Mouse (Mus musculus): ENCODE measurements around the gene Nek5. TPM values are rescaled to one million over a fixed set of nuclear protein-coding genes. Genes with fewer than 3 reads are reported as not detected.
"Not testable (repeated sequence)": the region's sequence is repeated elsewhere in the genome, so short reads cannot be mapped to it uniquely, and the experiment has no call there.

Gene Nek5
- total and polyA plus RNA-seq, 2 experiments = 0.10 to 0.28 TPM

GRCm38 (mm10) chr8:22143764-22144491 lies 19.1 kb upstream of the Nek5 start:
- no peak overlapping the region for H3K27ac ChIP-seq (replicated peaks; ENCODE audit: insufficient read depth, low read depth, low read length)
- TF ChIP-seq POLR2A (IDR thresholded peaks at IDR 0.05; ENCODE audit: extremely low read depth, insufficient read depth, low read length) = no peak
- TF ChIP-seq CTCF (IDR thresholded peaks at IDR 0.05; ENCODE audit: low read depth, low read length) = no peak

GRCm38 (mm10) chr8:22142592-22142991 lies 17.7 kb upstream of the Nek5 start:
- no peaks in the 10 kb centered on the region for H3K79me2 ChIP-seq (ENCODE audit: control insufficient read depth, insufficient read depth, low read length)
- WGBS = 93% methylated on average over 4 of the region's 4 CpGs
- no peak for TF ChIP-seq POLR2A (IDR thresholded peaks at IDR 0.05; ENCODE audit: extremely low read depth, insufficient read depth, low read length)
- no peak for TF ChIP-seq CTCF (IDR thresholded peaks at IDR 0.05; ENCODE audit: low read depth, low read length)
- no peaks in the 10 kb centered on the region for H3K27me3 ChIP-seq (ENCODE audit: control insufficient read depth, insufficient read depth, low read length)
- DNase-seq (ENCODE audit: extremely low read depth, low read depth, low spot score) = no peak
- H3K4me1 ChIP-seq (ENCODE audit: control insufficient read depth, insufficient read depth, low read length) = peaks cover 4% of the 10 kb centered on the region; the same call in 1 of the 2 replicates
- H3K27ac ChIP-seq (replicated peaks; ENCODE audit: insufficient read depth, low read depth, low read length) = no peak overlapping the region
- H3K9ac ChIP-seq (ENCODE audit: low read depth, low read length) = no peak overlapping the region
- no peak overlapping the region for H3K4me3 ChIP-seq (ENCODE audit: insufficient read depth, low read depth, low read length)
- H3K36me3 ChIP-seq (ENCODE audit: control insufficient read depth, insufficient read depth, low read length) = no peaks in the 10 kb centered on the region

More at GRCm38 (mm10) chr8:22143764-22144491, 19.1 kb upstream of the Nek5 start:
- H3K9ac ChIP-seq (ENCODE audit: low read depth, low read length) = no peak overlapping the region
- no peaks in the 10 kb centered on the region for H3K27me3 ChIP-seq (ENCODE audit: control insufficient read depth, insufficient read depth, low read length)
- DNase-seq (ENCODE audit: extremely low read depth, low read depth, low spot score) = no peak
- H3K4me3 ChIP-seq (ENCODE audit: insufficient read depth, low read depth, low read length) = no peak overlapping the region
- 82% methylated on average over 1 of the region's 1 CpGs for WGBS
- peaks cover 4% of the 10 kb centered on the region; the same call in 1 of the 2 replicates for H3K4me1 ChIP-seq (ENCODE audit: control insufficient read depth, insufficient read depth, low read length)
- H3K79me2 ChIP-seq (ENCODE audit: control insufficient read depth, insufficient read depth, low read length) = no peaks in the 10 kb centered on the region
- H3K36me3 ChIP-seq (ENCODE audit: control insufficient read depth, insufficient read depth, low read length) = no peaks in the 10 kb centered on the region

GRCm38 (mm10) chr8:22141836-22142385 lies 17.1 kb upstream of the Nek5 start:
- H3K4me3 ChIP-seq (ENCODE audit: insufficient read depth, low read depth, low read length) = no peak overlapping the region
- TF ChIP-seq CTCF (IDR thresholded peaks at IDR 0.05; ENCODE audit: low read depth, low read length) (no peak), POLR2A (IDR thresholded peaks at IDR 0.05; ENCODE audit: extremely low read depth, insufficient read depth, low read length) (no peak)
- H3K27me3 ChIP-seq (ENCODE audit: control insufficient read depth, insufficient read depth, low read length) = no peaks in the 10 kb centered on the region
- DNase-seq (ENCODE audit: extremely low read depth, low read depth, low spot score) = no peak
- H3K27ac ChIP-seq (replicated peaks; ENCODE audit: insufficient read depth, low read depth, low read length) = no peak overlapping the region
- no peaks in the 10 kb centered on the region for H3K79me2 ChIP-seq (ENCODE audit: control insufficient read depth, insufficient read depth, low read length)
- no peaks in the 10 kb centered on the region for H3K36me3 ChIP-seq (ENCODE audit: control insufficient read depth, insufficient read depth, low read length)
- H3K9ac ChIP-seq (ENCODE audit: low read depth, low read length) = no peak overlapping the region
- H3K4me1 ChIP-seq (ENCODE audit: control insufficient read depth, insufficient read depth, low read length) = peaks cover 4% of the 10 kb centered on the region; the same call in 1 of the 2 replicates
- 77% methylated on average over 4 of the region's 4 CpGs for WGBS

- not testable (repeated sequence) for H3K4me3 ChIP-seq (ENCODE audit: insufficient read depth, low read depth, low read length); H3K9ac ChIP-seq (ENCODE audit: low read depth, low read length); H3K4me1 ChIP-seq (ENCODE audit: control insufficient read depth, insufficient read depth, low read length); H3K36me3 ChIP-seq (ENCODE audit: control insufficient read depth, insufficient read depth, low read length); H3K27me3 ChIP-seq (ENCODE audit: control insufficient read depth, insufficient read depth, low read length); H3K79me2 ChIP-seq (ENCODE audit: control insufficient read depth, insufficient read depth, low read length)
- WGBS = 58% methylated on average over 9 of the region's 9 CpGs
- DNase-seq (ENCODE audit: extremely low read depth, low read depth, low spot score) = peak; percentile 94
- H3K27ac ChIP-seq (replicated peaks; ENCODE audit: insufficient read depth, low read depth, low read length) = peak overlapping the region; percentile 56; the same call in 1 of the 2 replicates
Observed at GRCm38 (mm10) chr8:22136462-22136861, 11.6 kb upstream of the Nek5 start.

GRCm38 (mm10) chr8:22134750-22135135 lies 9.9 kb upstream of the Nek5 start:
- no peak for DNase-seq (ENCODE audit: extremely low read depth, low read depth, low spot score)
- Histone ChIP-seq H3K4me1 (ENCODE audit: control insufficient read depth, insufficient read depth, low read length) (no peaks in the 10 kb centered on the region), H3K4me3 (ENCODE audit: insufficient read depth, low read depth, low read length) (no peak overlapping the region), H3K36me3 (ENCODE audit: control insufficient read depth, insufficient read depth, low read length) (no peaks in the 10 kb centered on the region), H3K27me3 (ENCODE audit: control insufficient read depth, insufficient read depth, low read length) (no peaks in the 10 kb centered on the region), H3K27ac (replicated peaks; ENCODE audit: insufficient read depth, low read depth, low read length) (no peak overlapping the region), H3K9ac (ENCODE audit: low read depth, low read length) (no peak overlapping the region), H3K79me2 (ENCODE audit: control insufficient read depth, insufficient read depth, low read length) (no peaks in the 10 kb centered on the region)
- TF ChIP-seq CTCF (IDR thresholded peaks at IDR 0.05; ENCODE audit: low read depth, low read length) = no peak
- no peak for TF ChIP-seq POLR2A (IDR thresholded peaks at IDR 0.05; ENCODE audit: extremely low read depth, insufficient read depth, low read length)
- 70% methylated on average over 5 of the region's 5 CpGs for WGBS

- no peak overlapping the region for H3K4me3 ChIP-seq (ENCODE audit: insufficient read depth, low read depth, low read length)
- no peaks in the 10 kb centered on the region for H3K79me2 ChIP-seq (ENCODE audit: control insufficient read depth, insufficient read depth, low read length)
- H3K27me3 ChIP-seq (ENCODE audit: control insufficient read depth, insufficient read depth, low read length) = no peaks in the 10 kb centered on the region
- no peak overlapping the region for H3K27ac ChIP-seq (replicated peaks; ENCODE audit: insufficient read depth, low read depth, low read length)
- WGBS = 90% methylated on average over 7 of the region's 7 CpGs
- DNase-seq (ENCODE audit: extremely low read depth, low read depth, low spot score) = no peak
- no peaks in the 10 kb centered on the region for H3K36me3 ChIP-seq (ENCODE audit: control insufficient read depth, insufficient read depth, low read length)
- TF ChIP-seq CTCF (IDR thresholded peaks at IDR 0.05; ENCODE audit: low read depth, low read length) (no peak), POLR2A (IDR thresholded peaks at IDR 0.05; ENCODE audit: extremely low read depth, insufficient read depth, low read length) (no peak)
- no peaks in the 10 kb centered on the region for H3K4me1 ChIP-seq (ENCODE audit: control insufficient read depth, insufficient read depth, low read length)
- no peak overlapping the region for H3K9ac ChIP-seq (ENCODE audit: low read depth, low read length)
Observed at GRCm38 (mm10) chr8:22134078-22134749, 9.4 kb upstream of the Nek5 start.
